Mouse (Mus musculus): Measurements from ENCODE around the gene Rita1.

GRCm38 (mm10) chr5:120621846-120622197 lies 9.4 kb upstream of the Rita1 start:
- TF ChIP-seq CTCF (IDR thresholded peaks at IDR 0.05; ENCODE audit: low read depth, low read length) (no peak), EP300 (IDR thresholded peaks at IDR 0.05; ENCODE audit: insufficient read depth, low read depth, low read length) (no peak), POLR2A (IDR thresholded peaks at IDR 0.05; ENCODE audit: insufficient read depth, low read length) (no peak)
